Mouse (Mus musculus) ES-E14 (cell line): ENCODE data around the gene Cemip.

Experiments used
- CHD2 ChIP-seq: IDR thresholded peaks from 2 replicates; pipeline ENCODE4 v1.6.1; 2014; ENCODE audit warnings: mild to moderate bottlenecking, low read depth, low read length, inconsistent platforms
- ZC3H11A ChIP-seq: IDR thresholded peaks from 2 replicates; pipeline ENCODE4 v1.6.1; 2012; ENCODE audit warnings: low read depth, mild to moderate bottlenecking, inconsistent platforms, low read length, borderline replicate concordance
- ZNF384 ChIP-seq: IDR thresholded peaks from 2 replicates; pipeline ENCODE4 v1.6.1; 2012; ENCODE audit warnings: low read depth, low read length, inconsistent platforms

DNA sequence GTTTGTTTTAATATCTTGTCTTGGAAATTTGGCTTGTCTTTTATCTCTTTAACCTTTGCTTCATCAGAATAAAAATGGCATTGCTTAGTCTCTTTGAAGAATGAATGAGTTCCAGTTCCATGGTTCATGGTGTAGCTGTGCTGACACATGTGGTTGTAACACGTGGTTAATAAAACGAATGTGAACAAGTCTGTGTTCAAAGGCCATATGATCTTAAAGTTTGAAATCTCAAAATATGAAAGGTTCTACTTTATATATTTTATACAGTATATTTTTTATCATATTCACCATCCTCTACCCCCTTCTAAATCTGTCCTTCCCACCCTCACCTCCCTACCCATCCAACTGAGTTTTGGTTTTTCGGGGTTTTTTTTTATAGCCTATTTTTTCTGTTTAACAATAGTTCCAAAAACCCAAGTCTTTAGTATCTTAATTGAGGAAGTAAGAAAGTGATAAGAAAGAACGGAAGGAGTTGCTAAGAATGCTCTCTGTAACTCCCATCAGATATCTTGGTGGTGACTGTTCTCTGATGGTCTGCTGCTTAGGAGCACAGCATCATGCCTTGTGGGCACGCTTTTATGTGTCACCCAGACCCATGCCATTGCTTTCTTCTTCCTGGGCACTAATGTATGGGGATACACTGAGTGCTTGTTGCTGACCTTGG is 190.1 kb downstream of the Cemip start:
- TF ChIP-seq ZC3H11A (no peak), CHD2 (no peak), ZNF384 (no peak)
